Mouse (Mus musculus) megakaryocyte, adult 5-6 weeks (primary cell): ENCODE results near the gene Olfr68. TPM values are rescaled to one million over a fixed set of nuclear protein-coding genes. Genes with fewer than 3 reads are reported as not detected.
A peak's percentile ranks its signal among the peaks of the same experiment; 100 is the strongest.
"Not testable (repeated sequence)": the region's sequence is repeated elsewhere in the genome, so short reads cannot be mapped to it uniquely, and the experiment has no call there.

Source experiments
- ATAC-seq: 2 replicates; pipeline ENCODE4 v1.8.0; 2016; ENCODE audit warnings: mild to moderate bottlenecking, inconsistent platforms; ENCODE audit not compliant: poor library complexity, severe bottlenecking
- total RNA-seq, 2 experiments: library from RNA; stranded (forward) in 1 of 2; stranded (reverse) in 1 of 2; fragments of 153-499, 151-499 nt in 1 of 2; fragments of 221-1000, 200-1000 nt in 1 of 2; gene quantifications; 2 replicates each; pipeline versions ENCODE4 v1.2.3 to v1.2.4; 2015 to 2017

The Olfr68 gene
- total RNA-seq (2015) (not detected in 2 replicates), total RNA-seq (2017) (not detected in 2 replicates)

DNA sequence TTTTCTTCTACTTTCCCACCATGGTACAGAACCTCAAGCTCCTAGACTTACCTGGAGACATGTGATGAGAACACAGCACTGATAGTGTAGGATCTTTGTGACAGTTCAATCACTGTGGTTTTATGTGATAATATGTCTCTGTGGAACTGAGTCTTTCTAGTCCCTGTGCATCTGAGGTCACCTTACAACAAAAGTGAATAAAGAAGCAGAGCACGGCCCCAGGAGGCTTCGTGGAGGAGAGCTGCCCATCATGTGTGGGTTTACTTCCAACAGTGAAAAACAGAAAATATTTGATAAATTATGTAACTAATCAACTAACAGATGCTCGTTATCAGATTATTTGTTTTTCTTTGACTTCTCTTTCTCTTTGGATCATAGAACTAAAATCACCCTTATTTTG is at the start of gene Olfr68:
TSS of gene Olfr68 (minus strand) at position 101 of the 400 bp plus-strand sequence.
- no peak for ATAC-seq

GRCm38 (mm10) chr7:103827808-103828207 is 48.3 kb upstream of the Olfr68 start, which contains the start of gene Hbb-bs:
Gene Hbb-bs (minus strand): TSS chr7:103828096.
- ATAC-seq: peak; percentile 46

DNA sequence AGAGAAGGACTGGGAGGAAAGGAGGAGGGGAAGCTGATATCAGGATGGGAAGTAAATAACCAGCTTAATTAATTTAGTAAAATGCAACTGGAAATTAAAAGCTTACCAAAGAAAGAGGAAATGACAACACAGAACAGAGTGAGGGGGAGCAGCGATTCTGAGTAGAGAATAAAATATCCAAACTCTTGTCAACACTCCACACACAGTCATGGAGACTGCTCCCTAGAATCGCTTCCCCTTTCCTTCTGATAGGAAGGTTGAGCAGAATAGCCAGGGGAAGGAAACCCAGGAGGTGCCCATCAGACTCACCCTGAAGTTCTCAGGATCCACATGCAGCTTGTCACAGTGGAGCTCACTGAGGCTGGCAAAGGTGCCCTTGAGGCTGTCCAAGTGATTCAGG is 47.6 kb upstream of the Olfr68 start:
- peak; percentile 71 for ATAC-seq

DNA sequence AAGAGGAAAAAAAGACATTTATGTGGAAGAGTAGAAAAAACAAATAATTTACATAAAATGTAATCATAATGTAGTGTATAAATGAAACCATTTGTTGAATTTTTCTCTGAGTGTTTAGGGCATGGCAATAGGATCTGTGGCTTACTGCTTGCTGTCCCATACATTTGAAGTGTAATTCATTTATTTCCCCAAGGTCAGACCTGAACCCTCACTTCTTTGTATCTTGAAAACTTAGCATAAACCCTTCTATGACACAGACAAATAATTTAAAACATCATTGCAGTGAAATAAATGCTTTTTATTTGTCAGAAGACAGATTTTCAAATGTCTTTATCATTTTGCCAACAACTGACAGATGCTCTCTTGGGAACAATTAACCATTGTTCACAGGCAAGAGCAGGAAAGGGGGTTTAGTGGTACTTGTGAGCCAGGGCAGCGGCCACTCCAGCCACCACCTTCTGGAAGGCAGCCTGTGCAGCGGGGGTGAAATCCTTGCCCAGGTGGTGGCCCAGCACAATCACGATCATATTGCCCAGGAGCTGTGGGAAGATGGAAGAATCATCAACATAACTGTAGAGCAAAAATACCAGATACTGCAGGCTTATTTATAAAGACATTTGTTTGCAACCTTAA is 46.9 kb upstream of the Olfr68 start:
- ATAC-seq: no peak

- no peak for ATAC-seq
Observed at GRCm38 (mm10) chr7:103825536-103826254, 46.2 kb upstream of the Olfr68 start.

DNA sequence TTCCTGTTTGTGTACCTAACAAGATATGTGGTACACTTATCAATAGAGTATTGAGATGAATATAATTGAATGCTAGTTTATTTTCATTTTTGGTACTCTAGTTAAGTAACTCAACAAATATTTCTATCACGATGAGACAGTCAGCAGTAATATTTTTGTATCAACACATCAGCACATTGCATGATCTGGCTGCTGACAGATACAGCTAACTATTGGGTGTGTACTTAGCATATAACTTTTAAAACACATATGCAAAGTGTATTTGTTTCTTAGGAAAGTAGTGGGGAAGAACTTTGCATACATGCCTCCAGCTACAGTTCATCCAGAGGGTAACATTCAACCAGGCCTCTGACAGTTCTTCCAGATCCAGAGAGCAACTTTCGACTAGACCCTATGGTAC is 45.1 kb upstream of the Olfr68 start:
- no peak for ATAC-seq

GRCm38 (mm10) chr7:103815085-103815484 is 35.6 kb upstream of the Olfr68 start:
- ATAC-seq: not testable (repeated sequence)

DNA sequence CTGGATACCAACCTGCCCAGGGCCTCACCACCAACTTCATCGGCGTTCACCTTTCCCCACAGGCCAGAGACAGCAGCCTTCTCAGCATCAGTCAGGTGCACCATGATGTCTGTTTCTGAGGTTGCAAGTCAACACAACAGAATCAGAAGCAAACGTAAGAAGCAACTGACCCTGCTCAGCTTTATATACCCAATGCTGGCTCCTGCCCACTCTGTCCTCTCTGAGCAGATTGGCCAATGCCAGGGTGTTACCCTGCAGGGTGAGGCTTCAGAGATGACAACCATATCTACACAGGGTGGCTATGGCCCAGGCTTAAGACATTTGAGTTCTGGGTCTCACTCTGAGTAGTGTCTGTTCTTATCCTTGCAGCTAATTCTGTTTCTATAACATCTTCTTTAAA is 34.3 kb upstream of the Olfr68 start, which contains the start of gene Hbb-bt:
TSS of gene Hbb-bt (minus strand) at position 231 of the 400 bp plus-strand sequence.
- ATAC-seq: peak; percentile 47

DNA sequence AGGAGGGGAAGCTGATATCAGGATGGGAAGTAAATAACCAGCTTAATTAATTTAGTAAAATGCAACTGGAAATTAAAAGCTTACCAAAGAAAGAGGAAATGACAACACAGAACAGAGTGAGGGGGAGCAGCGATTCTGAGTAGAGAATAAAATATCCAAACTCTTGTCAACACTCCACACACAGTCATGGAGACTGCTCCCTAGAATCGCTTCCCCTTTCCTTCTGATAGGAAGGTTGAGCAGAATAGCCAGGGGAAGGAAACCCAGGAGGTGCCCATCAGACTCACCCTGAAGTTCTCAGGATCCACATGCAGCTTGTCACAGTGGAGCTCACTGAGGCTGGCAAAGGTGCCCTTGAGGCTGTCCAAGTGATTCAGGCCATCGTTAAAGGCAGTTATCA is 33.7 kb upstream of the Olfr68 start:
- peak; percentile 65 for ATAC-seq

- peak; percentile 56 for ATAC-seq
Observed at GRCm38 (mm10) chr7:103812174-103812573, 32.7 kb upstream of the Olfr68 start.

- no peak for ATAC-seq
Observed at GRCm38 (mm10) chr7:103811223-103811845, 31.8 kb upstream of the Olfr68 start.

DNA sequence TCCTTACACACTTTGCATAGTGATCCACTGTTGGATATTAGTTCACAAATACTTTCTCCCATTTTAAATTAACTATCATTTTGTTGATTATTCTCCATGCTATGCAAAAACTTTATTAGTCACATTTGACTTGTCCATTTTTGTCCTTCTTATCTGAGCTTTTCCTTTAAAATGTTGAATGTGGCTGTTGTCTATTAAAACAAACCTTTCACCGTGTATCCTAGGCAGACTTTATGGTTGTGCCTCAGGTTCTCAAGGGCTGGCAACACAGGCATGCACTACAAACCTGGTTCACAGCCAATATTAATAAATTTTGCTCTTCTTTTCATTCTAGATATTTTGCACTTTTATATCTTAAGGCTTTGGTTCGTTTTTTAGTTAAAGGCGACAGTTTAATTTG is 31.2 kb upstream of the Olfr68 start:
- ATAC-seq: no peak

DNA sequence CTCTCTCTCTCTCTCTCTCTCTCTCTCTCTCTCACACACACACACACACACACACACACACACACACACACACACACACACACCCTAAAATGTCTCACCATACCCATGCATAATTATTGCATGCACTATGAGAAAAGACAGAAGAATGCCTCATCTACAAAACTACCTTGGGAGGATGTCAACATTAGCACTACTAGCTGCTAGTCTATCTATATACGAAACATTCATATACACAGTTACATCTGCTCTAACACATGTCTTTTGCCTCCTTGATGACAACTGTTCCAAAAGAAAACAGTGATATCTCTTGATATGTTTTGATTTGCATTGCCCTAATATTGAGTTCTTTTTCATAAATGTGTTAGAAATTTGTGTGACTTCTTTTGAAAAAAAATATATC is 30.8 kb upstream of the Olfr68 start:
- no peak for ATAC-seq

DNA sequence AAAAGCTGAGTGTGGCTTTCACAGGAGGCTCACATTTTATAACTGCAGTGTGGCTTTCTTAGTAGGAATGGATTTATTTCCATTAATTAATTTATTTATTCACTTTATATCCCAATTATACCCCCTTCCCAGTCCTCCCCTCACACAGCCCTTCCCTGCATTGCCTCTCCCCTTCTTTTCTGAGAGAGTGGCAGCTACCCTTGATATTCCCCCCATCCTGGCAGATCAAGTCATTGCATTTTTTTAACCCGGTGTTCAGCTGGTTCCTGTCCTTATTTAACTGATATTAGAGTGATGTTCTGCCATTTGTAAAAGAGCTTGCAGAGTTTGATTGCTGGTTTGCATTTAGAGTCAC is 30.3 kb upstream of the Olfr68 start:
- ATAC-seq: no peak

DNA sequence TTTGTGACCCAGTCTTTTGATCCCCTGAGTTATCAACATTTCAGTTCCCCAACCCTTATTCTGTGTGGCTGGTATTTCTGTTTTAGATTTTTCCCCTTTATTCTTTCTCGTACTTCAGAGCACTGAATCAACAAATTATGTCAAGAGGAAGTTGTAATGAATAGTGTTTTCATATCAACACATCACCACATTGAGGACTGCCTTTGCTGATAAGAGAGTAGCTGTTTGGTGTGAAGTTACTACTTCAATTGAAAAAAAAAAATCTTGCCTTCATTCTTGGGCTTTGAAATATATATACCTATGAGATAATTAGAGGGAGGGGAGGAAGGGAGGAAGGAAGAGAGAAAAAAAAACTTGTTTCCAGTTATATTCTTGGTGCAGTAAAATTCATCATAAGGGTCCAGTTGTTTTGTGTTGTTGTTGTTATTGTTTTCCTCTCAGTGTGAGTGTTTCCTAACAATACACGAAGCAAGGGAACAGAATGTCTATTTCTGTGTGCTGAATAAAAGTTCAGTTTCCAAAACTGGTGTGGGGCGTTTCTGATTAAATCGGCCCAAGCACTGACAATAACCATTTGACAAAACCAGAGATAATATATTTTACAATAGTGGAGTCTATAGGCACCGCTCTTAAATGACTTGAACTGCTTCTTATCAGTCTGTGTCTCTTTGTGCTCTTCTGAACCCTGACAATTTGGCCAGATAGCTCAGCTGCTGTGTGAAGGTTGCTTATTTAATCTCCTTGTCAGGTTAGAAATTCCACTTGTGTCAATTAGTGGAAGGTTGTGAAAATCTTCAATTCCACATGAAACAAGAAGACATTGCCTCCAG is 29.7 kb upstream of the Olfr68 start:
- ATAC-seq: no peak

- not testable (repeated sequence) for ATAC-seq
Observed at GRCm38 (mm10) chr7:103808120-103808519, 28.6 kb upstream of the Olfr68 start.

DNA sequence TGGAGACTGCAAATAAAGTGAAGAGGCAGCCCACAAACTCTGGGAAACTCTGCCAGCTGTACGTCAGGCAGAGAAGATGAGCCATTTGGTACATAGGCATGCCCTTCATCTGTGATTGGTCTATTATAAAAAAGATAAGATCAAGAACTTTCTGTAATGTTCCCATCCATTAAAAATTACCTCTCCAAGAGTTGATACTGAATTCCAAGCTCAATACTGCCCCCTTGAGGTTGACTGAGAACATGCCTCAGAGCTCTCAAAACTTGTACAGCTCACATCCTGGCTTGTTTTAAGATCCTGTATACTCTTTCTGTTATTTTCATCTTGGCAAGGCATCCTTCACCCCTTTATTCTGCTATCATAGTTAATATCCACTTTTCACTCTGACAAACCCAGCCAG is 27.4 kb upstream of the Olfr68 start:
- ATAC-seq: peak; percentile 82

DNA sequence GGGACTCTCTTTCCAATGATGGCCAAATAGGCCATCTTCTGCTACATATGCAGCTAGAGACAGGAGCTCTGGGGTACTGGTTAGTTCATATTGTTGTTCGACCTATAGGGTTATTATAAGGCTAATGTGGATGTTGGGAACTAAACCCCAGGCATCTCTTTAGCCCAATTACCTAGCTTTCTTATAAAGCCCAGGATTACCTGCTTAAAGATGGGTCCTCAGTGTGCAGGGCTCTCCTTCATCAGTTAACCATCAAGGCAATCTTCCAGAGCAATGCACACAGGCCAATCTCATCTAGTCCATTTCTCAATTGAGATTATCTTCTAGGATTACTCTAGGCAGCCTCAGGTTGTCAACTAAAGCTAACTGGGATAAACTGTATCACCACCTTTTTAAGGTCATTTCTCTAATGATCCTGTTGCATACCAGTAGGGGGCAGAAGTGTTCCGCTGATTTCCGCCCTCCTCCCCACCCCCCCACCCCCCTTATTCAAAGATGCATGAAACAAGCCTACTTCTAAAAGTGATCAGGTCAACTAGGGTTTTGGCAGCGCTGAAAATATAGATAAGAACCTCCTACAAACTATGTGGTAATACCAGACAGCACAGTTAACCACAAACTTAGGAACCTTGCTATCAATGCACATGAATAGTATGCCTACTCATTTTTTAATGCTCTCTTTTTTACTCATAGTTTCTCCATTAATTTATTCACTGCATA is 13.3 kb upstream of the Olfr68 start:
- peak; percentile 72 for ATAC-seq

DNA sequence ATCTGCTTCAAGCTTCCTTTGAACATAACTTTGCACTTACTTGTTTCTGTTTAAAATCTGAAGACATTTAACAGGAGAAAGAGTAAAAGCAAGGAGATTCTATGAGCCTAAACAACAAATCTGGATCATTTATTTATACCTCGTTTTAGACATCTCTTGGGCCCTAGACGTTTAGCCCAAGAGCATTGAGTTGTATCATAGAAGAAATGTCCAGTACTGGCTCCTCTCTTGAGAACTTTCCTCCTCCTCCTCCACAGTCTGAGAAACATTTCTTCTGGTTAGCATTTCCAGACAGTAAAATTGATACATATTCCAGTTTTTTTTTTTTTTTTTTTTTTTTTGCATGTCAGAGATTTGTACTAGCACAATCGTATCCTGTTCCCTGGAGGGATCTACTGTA is 12.2 kb upstream of the Olfr68 start, which contains the start of gene Olfr67:
TSS of gene Olfr67 (minus strand) at position 101 of the 400 bp plus-strand sequence.
- no peak for ATAC-seq

- ATAC-seq: not testable (repeated sequence)
Observed at GRCm38 (mm10) chr7:103777652-103778051, 1.8 kb downstream of the Olfr68 start.
